Mouse (Mus musculus) ES-Bruce4 (cell line): ENCODE data around the gene Ldlrad3. TPM values are rescaled to one million over a fixed set of nuclear protein-coding genes. Genes with fewer than 3 reads are reported as not detected.

Experiments used
- H3K27ac ChIP-seq: 2 replicates; pipeline ENCODE4 v1.5.1; 2012; ENCODE audit warnings: low read length, inconsistent platforms; ENCODE audit not compliant: insufficient read depth
- H3K27me3 ChIP-seq: 2 replicates; pipeline ENCODE4 v1.6.1; 2012; ENCODE audit warnings: mild to moderate bottlenecking, low read length, inconsistent platforms; ENCODE audit not compliant: control insufficient read depth, poor library complexity, insufficient read depth, severe bottlenecking
- H3K36me3 ChIP-seq: 2 replicates; pipeline ENCODE4 v1.6.1; 2012; ENCODE audit warnings: inconsistent platforms, mild to moderate bottlenecking, low read length, moderate library complexity; ENCODE audit not compliant: control insufficient read depth, poor library complexity, insufficient read depth, severe bottlenecking
- H3K4me1 ChIP-seq: one replicate; pipeline ENCODE4 v1.8.1; 2011; ENCODE audit warnings: low read length; ENCODE audit not compliant: control insufficient read depth, insufficient read depth
- H3K4me3 ChIP-seq: 2 replicates; pipeline ENCODE4 v1.5.1; 2011; ENCODE audit warnings: low read depth, mild to moderate bottlenecking, low read length
- H3K9ac ChIP-seq: 2 replicates; pipeline ENCODE4 v1.6.1; 2012; ENCODE audit warnings: low read depth, mild to moderate bottlenecking, inconsistent platforms; ENCODE audit not compliant: poor library complexity, severe bottlenecking
- H3K9me3 ChIP-seq: replicated peaks from 2 replicates; pipeline ENCODE4 v1.6.1; 2012; ENCODE audit warnings: mild to moderate bottlenecking, low read length, inconsistent platforms; ENCODE audit not compliant: control insufficient read depth, poor library complexity, insufficient read depth, severe bottlenecking
- CTCF ChIP-seq: IDR thresholded peaks from one replicate; pipeline ENCODE4 v1.8.1; 2011; ENCODE audit warnings: low read depth, low read length
- EP300 ChIP-seq: IDR thresholded peaks from 2 replicates; pipeline ENCODE4 v1.6.1; 2011; ENCODE audit warnings: low read depth, low read length; ENCODE audit not compliant: insufficient read depth
- POLR2A ChIP-seq: IDR thresholded peaks from one replicate; pipeline ENCODE4 v1.8.1; 2011; ENCODE audit warnings: low read length; ENCODE audit not compliant: insufficient read depth
- polyA plus RNA-seq: library from polyadenylated mRNA; stranded (reverse); fragments of >200 nt; gene quantifications from 2 replicates; pipeline ENCODE4 v1.2.4, GENCODE M21; 2011; ENCODE audit warnings: low read depth; ENCODE audit not compliant: missing spikeins, insufficient read depth, insufficient read length

Ldlrad3 gene
- polyA plus RNA-seq, 1 experiment, result 15.7 TPM

GRCm38 (mm10) chr2:102144311-102144710 lies 41.9 kb downstream of the Ldlrad3 start:
- Histone ChIP-seq H3K27me3 (no peaks in the 10 kb centered on the region), H3K9ac (no peak overlapping the region), H3K36me3 (no peaks in the 10 kb centered on the region), H3K4me3 (no peak overlapping the region), H3K4me1 (peaks cover 4% of the 10 kb centered on the region), H3K27ac (no peak overlapping the region), H3K9me3 (no peaks in the 10 kb centered on the region)
- TF ChIP-seq POLR2A (no peak), CTCF (no peak), EP300 (no peak)

GRCm38 (mm10) chr2:102142654-102143271 lies 43.4 kb downstream of the Ldlrad3 start:
- Histone ChIP-seq H3K4me3 (no peak overlapping the region), H3K4me1 (peaks cover 4% of the 10 kb centered on the region), H3K27me3 (no peaks in the 10 kb centered on the region), H3K9ac (no peak overlapping the region), H3K27ac (no peak overlapping the region), H3K36me3 (no peaks in the 10 kb centered on the region), H3K9me3 (no peaks in the 10 kb centered on the region)
- no peak for TF ChIP-seq EP300
- no peak for TF ChIP-seq CTCF
- TF ChIP-seq POLR2A, result no peak

GRCm38 (mm10) chr2:102142197-102142623 lies 44.0 kb downstream of the Ldlrad3 start:
- Histone ChIP-seq H3K27me3 (no peaks in the 10 kb centered on the region), H3K27ac (no peak overlapping the region), H3K4me3 (no peak overlapping the region), H3K4me1 (peaks cover 4% of the 10 kb centered on the region), H3K36me3 (no peaks in the 10 kb centered on the region), H3K9me3 (no peaks in the 10 kb centered on the region), H3K9ac (no peak overlapping the region)
- no peak for TF ChIP-seq CTCF
- no peak for TF ChIP-seq POLR2A

- H3K4me3 ChIP-seq, result no peak overlapping the region
- H3K27ac ChIP-seq, result no peak overlapping the region
- no peak for TF ChIP-seq EP300
- TF ChIP-seq CTCF, result no peak
- TF ChIP-seq POLR2A, result no peak
- H3K27me3 ChIP-seq, result no peaks in the 10 kb centered on the region
- H3K9ac ChIP-seq, result no peak overlapping the region
- H3K4me1 ChIP-seq, result peaks cover 2% of the 10 kb centered on the region
- no peaks in the 10 kb centered on the region for H3K9me3 ChIP-seq
- no peaks in the 10 kb centered on the region for H3K36me3 ChIP-seq
These were observed 45.0 kb downstream of the Ldlrad3 start for GRCm38 (mm10) chr2:102141199-102141598.

GRCm38 (mm10) chr2:102137922-102138321 lies 48.3 kb downstream of the Ldlrad3 start:
- peaks cover 4% of the 10 kb centered on the region for H3K4me1 ChIP-seq
- H3K36me3 ChIP-seq, result no peaks in the 10 kb centered on the region
- H3K4me3 ChIP-seq, result no peak overlapping the region
- H3K9ac ChIP-seq, result no peak overlapping the region
- TF ChIP-seq CTCF (no peak), POLR2A (no peak), EP300 (no peak)
- H3K9me3 ChIP-seq, result no peaks in the 10 kb centered on the region
- H3K27me3 ChIP-seq, result no peaks in the 10 kb centered on the region
- no peak overlapping the region for H3K27ac ChIP-seq

GRCm38 (mm10) chr2:102136184-102136583 lies 50.0 kb downstream of the Ldlrad3 start:
- no peaks in the 10 kb centered on the region for H3K36me3 ChIP-seq
- H3K4me3 ChIP-seq, result no peak overlapping the region
- H3K4me1 ChIP-seq, result peaks cover 7% of the 10 kb centered on the region
- H3K9me3 ChIP-seq, result no peaks in the 10 kb centered on the region
- H3K9ac ChIP-seq, result no peak overlapping the region
- H3K27ac ChIP-seq, result no peak overlapping the region
- no peaks in the 10 kb centered on the region for H3K27me3 ChIP-seq
- TF ChIP-seq POLR2A (no peak), CTCF (no peak), EP300 (no peak)
